Mouse (Mus musculus): ENCODE data around the gene Fev. TPM values are rescaled to one million over a fixed set of nuclear protein-coding genes. Genes with fewer than 3 reads are reported as not detected.

The Fev gene
- 0.32 TPM in 1 of 2 replicates, not detected in the other for polyA plus RNA-seq (2016; fragmentation: Nextera tagmentation; extraction: Ambion mirVana)

DNA sequence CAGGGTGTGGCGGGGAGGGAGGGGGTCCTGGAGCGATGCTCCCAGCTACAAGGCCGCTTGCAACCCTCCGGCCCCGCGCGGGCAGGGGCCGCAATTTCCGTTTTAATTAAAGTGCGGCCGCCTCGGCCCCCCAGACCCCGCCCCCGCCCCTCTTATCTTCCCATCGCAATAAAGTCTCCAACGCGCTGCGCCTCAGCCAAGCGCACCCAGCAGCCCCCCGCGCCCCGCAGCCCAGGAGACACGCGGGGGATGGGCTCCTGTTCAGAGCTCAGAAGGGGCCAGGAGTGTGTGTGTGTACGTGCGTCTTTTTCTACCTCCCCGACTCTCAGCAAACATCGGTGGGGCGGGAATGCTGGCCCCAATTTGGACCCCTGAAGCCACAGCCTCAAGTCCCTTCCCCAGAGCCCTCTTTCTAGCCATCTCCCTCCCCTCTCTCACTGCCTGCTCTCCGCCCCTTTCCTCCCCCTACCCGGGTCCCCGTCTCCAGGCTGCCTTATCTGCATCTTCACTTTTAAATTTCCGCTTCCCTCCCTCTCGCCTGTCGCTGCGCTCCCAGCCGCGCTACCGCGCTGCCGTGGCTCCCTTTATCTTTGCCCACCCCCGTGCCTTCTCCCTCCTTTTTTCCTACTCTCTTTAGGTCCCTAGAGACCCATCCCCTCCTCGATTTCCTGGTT lies at the start of gene Fev:
Gene Fev, minus strand, starts transcription at position 51 of the 674 bp plus-strand sequence.
- Histone ChIP-seq H3K4me2 (replicated peaks) (peak within 1 kb of the TSS; percentile 46), H3K27me3 (replicated peaks) (peaks cover 97% of the 10 kb centered on the region), H3K36me3 (no peaks in the 10 kb centered on the region), H3K9me3 (no peaks in the 10 kb centered on the region), H3K4me1 (peaks cover 24% of the 10 kb centered on the region), H3K4me3 (peak within 1 kb of the TSS; percentile 15; the same call in 1 of the 2 replicates), H3K9ac (no peak within 1 kb of the TSS), H3K27ac (no peak within 1 kb of the TSS)
- no peak for ATAC-seq (ENCODE audit: low FRiP score, low read depth)
- WGBS, result 1% methylated on average over 43 of the region's 43 CpGs

DNA sequence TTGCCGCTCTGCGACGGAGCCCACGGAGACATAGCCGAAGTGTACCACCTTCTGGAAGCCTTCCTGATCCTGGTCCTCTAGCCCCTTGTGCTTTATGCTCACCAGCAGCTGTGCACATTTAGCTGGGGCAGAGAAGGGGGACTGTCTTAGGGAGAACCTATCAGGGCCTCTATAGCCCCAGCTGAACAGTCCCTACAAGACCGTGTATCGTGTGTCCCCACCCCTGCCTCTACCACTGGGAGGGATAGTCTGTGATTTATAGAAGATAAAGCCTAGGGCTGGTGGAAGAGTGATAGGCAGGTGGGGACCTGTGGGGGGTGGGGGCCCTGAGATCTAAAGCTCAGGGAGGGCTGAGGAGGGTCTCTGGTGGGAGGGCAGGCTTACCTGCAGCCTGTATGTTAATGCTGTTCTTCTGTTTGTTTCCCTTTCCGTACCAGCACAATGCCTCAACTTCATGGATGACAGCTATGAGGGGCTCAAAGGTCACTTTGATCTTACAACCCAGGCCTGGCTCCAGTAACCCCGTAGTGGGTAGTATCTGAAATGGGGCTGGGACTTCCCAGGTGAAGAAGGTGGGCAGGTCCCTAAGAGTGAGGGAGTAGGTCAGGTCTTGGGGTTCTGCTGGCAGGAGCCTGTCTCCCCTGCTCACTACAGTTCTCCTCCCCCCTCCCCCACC lies 42.5 kb upstream of the Fev start:
- 84% methylated on average over 9 of the region's 9 CpGs for WGBS
- no peak overlapping the region for H3K27ac ChIP-seq
- no peak for ATAC-seq (ENCODE audit: low FRiP score, low read depth)
- peaks cover 14% of the 10 kb centered on the region for H3K27me3 ChIP-seq (replicated peaks)
- H3K4me3 ChIP-seq, result no peak overlapping the region
- H3K4me2 ChIP-seq (replicated peaks), result no peak overlapping the region
- H3K36me3 ChIP-seq, result no peaks in the 10 kb centered on the region
- H3K9me3 ChIP-seq, result no peaks in the 10 kb centered on the region
- no peak overlapping the region for H3K9ac ChIP-seq
- H3K4me1 ChIP-seq, result no peaks in the 10 kb centered on the region

DNA sequence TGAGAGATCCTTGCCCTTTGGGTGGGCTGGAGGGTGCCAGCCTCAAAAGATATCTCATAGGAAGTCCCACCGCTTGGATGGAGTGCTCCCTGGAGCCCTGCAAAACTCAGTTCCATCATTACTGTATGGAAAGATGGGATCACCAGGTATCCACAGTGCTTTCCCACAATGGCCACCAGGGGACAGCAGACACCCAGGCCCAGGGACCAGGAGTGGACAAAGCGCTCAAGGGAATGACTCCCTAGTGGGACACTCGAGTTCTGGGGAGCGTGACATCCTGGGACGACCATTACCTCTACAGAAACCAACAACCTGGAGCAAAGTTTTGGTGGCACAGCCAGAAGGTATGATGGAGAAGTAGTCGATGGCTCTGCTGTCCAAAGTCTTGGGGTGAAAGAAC lies 41.5 kb upstream of the Fev start:
- Histone ChIP-seq H3K4me2 (replicated peaks) (no peak overlapping the region), H3K27ac (no peak overlapping the region), H3K27me3 (replicated peaks) (peaks cover 14% of the 10 kb centered on the region), H3K9me3 (no peaks in the 10 kb centered on the region), H3K4me1 (no peaks in the 10 kb centered on the region), H3K9ac (no peak overlapping the region), H3K4me3 (no peak overlapping the region), H3K36me3 (no peaks in the 10 kb centered on the region)
- WGBS, result 38% methylated on average over 6 of the region's 6 CpGs
- no peak for ATAC-seq (ENCODE audit: low FRiP score, low read depth)

DNA sequence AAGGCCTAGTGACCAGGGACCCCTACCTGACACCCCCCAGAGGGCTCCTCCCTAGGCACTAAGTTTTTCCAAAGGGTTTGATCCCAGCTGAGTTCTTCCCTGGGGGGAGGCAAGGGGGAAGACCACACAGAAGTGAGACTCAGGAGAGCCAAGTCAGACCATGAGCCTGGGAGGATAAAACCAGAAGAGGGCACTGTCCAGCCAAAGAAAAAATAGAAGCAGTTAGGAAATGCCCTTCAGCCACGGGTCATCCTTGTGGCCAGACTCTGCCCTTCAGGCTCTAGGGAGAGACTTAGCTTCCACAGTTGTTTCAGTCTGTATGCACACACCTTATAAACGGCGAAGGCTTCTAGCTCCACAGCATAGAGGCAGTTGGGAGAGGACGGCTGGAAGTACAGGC lies 39.2 kb upstream of the Fev start:
- 59% methylated on average over 4 of the region's 4 CpGs for WGBS
- Histone ChIP-seq H3K27me3 (replicated peaks) (peaks cover 11% of the 10 kb centered on the region), H3K9ac (no peak overlapping the region), H3K4me2 (replicated peaks) (no peak overlapping the region), H3K4me1 (no peaks in the 10 kb centered on the region), H3K9me3 (no peaks in the 10 kb centered on the region), H3K27ac (no peak overlapping the region), H3K36me3 (no peaks in the 10 kb centered on the region), H3K4me3 (no peak overlapping the region)
- ATAC-seq (ENCODE audit: low FRiP score, low read depth), result no peak

DNA sequence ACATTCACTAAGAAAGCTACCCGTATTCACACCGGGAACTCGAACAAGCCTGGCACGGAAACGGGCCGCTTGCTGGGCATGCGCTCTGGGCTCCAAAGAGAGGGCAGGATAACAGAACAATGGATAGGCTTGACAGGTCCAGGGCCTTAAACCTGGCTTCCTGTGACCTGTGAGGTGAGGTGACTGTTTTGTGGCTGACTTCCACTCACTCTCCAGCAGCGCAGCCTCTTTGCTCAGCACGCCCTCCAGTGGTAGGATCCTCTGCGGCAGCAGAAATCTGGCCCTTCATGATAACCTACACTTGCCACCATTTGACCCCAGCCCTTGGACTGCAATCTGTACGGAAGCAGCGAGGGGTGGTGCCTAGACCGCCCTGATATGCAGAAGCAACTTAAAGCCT lies 30.5 kb upstream of the Fev start:
- Histone ChIP-seq H3K36me3 (no peaks in the 10 kb centered on the region), H3K27ac (no peak overlapping the region), H3K4me1 (no peaks in the 10 kb centered on the region), H3K27me3 (replicated peaks) (peaks cover 8% of the 10 kb centered on the region), H3K4me2 (replicated peaks) (peak overlapping the region; percentile 38), H3K9ac (no peak overlapping the region), H3K9me3 (0 out of 2 replicates have a peak, but pooled peaks cover 3% of the 10 kb centered on the region), H3K4me3 (no peak overlapping the region)
- no peak for ATAC-seq (ENCODE audit: low FRiP score, low read depth)
- 19% methylated on average over 13 of the region's 13 CpGs for WGBS

DNA sequence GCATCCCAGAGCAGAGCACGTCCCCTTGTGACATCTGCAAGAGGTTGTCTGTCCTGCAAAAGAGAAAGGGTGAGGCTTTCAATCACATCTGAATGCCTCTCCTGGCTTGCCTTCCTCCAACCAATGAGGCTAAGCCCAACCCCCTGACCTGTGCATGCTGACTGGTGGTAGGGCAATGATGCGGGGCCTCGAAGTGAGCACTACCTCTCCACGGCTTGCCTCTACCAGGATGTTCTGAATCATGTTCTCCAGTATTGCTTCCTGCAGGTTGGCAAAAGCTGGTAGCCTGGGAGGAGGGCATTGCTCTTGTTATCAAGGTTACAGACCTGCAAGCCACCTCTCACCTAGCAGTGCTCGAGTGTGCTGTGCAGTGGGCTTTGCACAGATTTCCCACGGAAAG lies 17.0 kb upstream of the Fev start:
- 25% methylated on average over 6 of the region's 6 CpGs for WGBS
- no peaks in the 10 kb centered on the region for H3K36me3 ChIP-seq

DNA sequence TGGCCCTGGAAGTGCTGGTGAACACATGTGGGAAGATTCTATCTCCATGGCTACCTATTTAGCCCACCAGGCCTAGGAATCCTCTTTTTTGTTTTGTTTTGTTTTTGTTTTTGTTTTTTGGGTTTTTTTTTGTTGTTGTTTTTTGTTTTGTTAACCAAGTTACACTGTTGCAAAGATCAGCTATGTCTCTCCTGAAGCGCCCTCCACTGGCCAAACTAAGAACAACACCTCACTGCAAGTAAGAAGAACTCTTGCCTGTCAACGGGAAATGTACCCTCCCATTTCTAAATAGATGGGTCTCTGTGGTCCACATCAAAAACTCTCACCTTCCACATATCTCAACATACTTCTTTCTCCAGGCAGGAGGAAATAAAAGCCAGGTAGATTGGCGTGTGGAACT lies 16.5 kb upstream of the Fev start:
- Histone ChIP-seq H3K9me3 (no peaks in the 10 kb centered on the region), H3K4me1 (peaks cover 25% of the 10 kb centered on the region), H3K36me3 (no peaks in the 10 kb centered on the region), H3K9ac (no peak overlapping the region), H3K4me3 (no peak overlapping the region), H3K4me2 (replicated peaks) (no peak overlapping the region), H3K27ac (no peak overlapping the region), H3K27me3 (replicated peaks) (peaks cover 85% of the 10 kb centered on the region)
- WGBS, result 5% methylated on average over 3 of the region's 3 CpGs
- ATAC-seq (ENCODE audit: low FRiP score, low read depth), result no peak

More for the DNA sequence above, 17.0 kb upstream of the Fev start:
- Histone ChIP-seq H3K4me2 (replicated peaks) (no peak overlapping the region), H3K27ac (no peak overlapping the region), H3K4me1 (peaks cover 25% of the 10 kb centered on the region), H3K9me3 (no peaks in the 10 kb centered on the region), H3K4me3 (no peak overlapping the region), H3K9ac (no peak overlapping the region), H3K27me3 (replicated peaks) (peaks cover 80% of the 10 kb centered on the region)
- ATAC-seq (ENCODE audit: low FRiP score, low read depth), result no peak

DNA sequence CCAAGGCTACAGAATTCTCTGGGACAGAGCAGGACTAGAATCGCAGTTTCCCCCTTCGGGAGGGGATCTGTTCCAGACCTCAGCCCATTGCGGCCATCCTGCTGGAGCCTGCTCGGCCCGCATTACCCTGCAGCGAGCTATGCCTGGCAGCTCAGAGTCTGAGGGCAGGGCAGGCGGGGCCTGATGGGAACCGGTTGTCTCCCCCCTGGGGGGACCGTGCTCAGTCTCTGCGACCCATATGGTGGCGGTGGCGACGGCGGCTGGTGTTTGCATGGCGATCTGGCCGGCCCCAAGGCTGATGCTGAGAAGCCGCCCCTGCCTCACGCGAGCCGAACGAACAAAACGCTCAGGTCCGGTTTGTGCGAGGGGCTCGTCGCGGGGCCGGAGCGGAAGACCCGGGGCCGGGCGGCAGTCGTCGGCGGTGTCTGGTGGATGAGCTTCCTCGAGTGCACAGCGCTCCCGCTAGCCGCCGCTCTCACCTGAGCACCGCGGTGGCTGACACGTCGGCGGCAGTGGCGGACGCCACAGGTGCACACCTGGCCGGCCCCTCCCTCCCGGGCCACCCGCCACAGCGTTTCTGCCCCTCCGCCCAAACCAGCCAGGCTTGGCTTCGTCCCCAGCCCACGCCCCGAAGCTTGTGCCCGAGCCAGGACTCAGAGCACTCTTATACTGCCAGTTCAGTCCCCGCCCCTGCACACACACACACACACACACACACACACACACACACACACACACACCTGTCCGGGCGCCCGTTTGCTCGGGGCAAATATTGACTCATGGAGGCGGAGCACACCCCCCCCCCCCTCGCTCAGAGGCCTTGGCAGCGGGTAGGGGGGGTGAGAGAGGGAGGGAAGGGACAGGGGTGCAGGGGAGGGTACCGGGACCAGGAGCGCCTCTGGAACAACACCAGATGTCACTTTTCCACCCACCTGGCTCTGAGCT lies 15.4 kb upstream of the Fev start:
- Histone ChIP-seq H3K9ac (0 out of 2 replicates have a peak overlapping the region, but pooled peaks have one; percentile 8), H3K27me3 (replicated peaks) (peaks cover 91% of the 10 kb centered on the region), H3K4me2 (replicated peaks) (peak overlapping the region; percentile 62), H3K4me3 (peak overlapping the region; percentile 29), H3K27ac (no peak overlapping the region), H3K4me1 (peaks cover 25% of the 10 kb centered on the region), H3K36me3 (no peaks in the 10 kb centered on the region), H3K9me3 (no peaks in the 10 kb centered on the region)
- WGBS, result under 1% methylated on average over 63 of the region's 66 CpGs
- no peak for ATAC-seq (ENCODE audit: low FRiP score, low read depth)

DNA sequence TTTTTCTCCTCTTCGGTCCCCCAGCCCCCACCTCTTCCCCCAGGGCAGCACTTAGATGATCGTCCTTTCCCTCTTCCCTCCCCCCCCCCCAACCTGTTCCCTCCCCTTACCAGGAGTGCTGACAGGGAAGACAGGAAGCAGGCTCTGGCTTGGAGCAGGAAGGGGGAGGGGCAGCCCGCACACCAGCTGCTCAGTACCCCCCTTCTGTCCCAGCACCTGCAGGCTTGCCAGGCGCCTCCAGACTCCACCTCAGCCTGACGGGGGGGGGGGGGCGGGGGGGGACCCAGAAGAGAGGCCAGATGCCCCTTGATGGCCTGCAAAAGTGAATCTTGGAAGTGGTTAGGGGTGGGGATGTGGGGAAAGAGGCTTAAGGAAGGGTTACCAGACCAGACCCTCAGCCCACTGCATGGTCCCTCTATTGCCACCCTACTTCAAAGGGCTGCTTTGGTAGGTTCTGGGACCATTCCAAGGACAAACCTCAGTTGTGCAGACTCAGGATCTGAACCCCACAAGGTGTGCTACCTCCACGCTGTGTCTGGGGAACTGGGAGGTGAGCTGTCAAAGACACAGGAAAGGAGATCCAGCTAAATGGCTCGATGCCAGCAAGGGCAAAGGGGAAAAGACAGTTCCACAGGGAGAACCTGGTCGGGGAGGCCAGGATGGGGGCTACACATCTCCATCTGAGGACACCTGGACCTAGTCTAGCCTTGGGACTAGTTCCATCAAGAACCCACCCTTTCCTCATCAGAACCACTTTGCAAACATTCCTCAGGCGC lies 13.6 kb upstream of the Fev start:
- 0 out of 2 replicates have a peak overlapping the region, but pooled peaks have one; percentile 14 for H3K4me2 ChIP-seq (replicated peaks)
- H3K27me3 ChIP-seq (replicated peaks), result peaks cover 98% of the 10 kb centered on the region
- H3K4me1 ChIP-seq, result peaks cover 25% of the 10 kb centered on the region
- H3K36me3 ChIP-seq, result no peaks in the 10 kb centered on the region
- no peak overlapping the region for H3K27ac ChIP-seq
- 8% methylated on average over 7 of the region's 10 CpGs for WGBS
- ATAC-seq (ENCODE audit: low FRiP score, low read depth), result no peak
- no peak overlapping the region for H3K4me3 ChIP-seq
- no peak overlapping the region for H3K9ac ChIP-seq
- no peaks in the 10 kb centered on the region for H3K9me3 ChIP-seq

DNA sequence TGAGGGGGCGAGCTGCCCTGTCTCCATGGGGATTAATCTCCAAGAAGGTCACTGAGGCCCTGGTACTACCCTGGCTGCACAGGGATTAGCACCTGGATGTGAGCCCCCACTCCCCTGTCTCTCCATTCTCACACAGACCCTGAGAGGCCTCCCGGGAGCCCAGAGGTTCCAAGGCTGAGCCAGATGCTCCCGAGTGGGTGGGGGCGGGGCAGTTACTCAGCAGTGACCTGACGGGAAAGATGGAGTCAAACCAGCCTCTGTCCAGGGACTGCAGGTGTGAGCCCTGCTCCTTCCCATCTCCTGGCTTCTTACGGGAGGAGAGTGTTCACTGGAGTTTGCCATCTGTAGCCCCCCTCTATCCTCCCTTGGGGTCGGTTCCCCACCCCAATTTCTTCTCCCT lies 12.8 kb upstream of the Fev start:
- WGBS, result 8% methylated on average over 7 of the region's 7 CpGs
- Histone ChIP-seq H3K4me3 (no peak overlapping the region), H3K27me3 (replicated peaks) (peaks cover 97% of the 10 kb centered on the region), H3K36me3 (no peaks in the 10 kb centered on the region), H3K27ac (no peak overlapping the region), H3K4me1 (peaks cover 30% of the 10 kb centered on the region), H3K9me3 (no peaks in the 10 kb centered on the region), H3K9ac (no peak overlapping the region), H3K4me2 (replicated peaks) (no peak overlapping the region)
- ATAC-seq (ENCODE audit: low FRiP score, low read depth), result no peak

DNA sequence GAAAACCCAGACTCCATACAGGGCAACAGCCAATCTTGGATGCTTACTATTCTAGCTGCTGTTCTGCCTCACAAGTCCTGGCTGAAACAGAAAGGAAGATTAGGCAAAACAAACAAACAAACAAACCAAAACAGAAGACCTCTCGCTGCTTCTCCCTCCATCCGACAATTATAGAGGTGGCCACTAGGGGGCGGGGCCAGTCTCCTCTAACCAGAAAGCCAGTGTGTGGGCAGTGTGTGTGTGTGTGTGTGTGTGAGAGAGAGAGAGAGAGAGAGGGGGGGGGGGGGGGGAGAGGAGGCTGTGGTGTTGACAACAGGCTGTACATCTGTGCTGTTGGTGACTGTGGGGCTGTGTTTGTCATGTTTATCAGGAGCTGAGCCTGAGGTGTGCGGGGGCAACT lies 9.7 kb upstream of the Fev start:
- WGBS, result 21% methylated on average over 4 of the region's 4 CpGs
- H3K4me3 ChIP-seq, result no peak overlapping the region
- ATAC-seq (ENCODE audit: low FRiP score, low read depth), result no peak
- peaks cover 25% of the 10 kb centered on the region for H3K4me1 ChIP-seq
- H3K36me3 ChIP-seq, result no peaks in the 10 kb centered on the region
- H3K9ac ChIP-seq, result no peak overlapping the region
- H3K27me3 ChIP-seq (replicated peaks), result peaks cover 97% of the 10 kb centered on the region
- no peak overlapping the region for H3K4me2 ChIP-seq (replicated peaks)
- H3K27ac ChIP-seq, result no peak overlapping the region
- no peaks in the 10 kb centered on the region for H3K9me3 ChIP-seq

Measured in neural tube, embryonic 12.5 days (tissue).